Mouse (Mus musculus) erythroblast, adult 5-6 weeks (primary cell): ENCODE results near the gene Trim2. TPM values are rescaled to one million over a fixed set of nuclear protein-coding genes. Genes with fewer than 3 reads are reported as not detected.
A peak's percentile ranks its signal among the peaks of the same experiment; 100 is the strongest.

ENCODE experiments used
- ATAC-seq: replicated peaks from 2 replicates; pipeline ENCODE4 v1.8.0; 2016; ENCODE audit warnings: moderate number of reproducible peaks, mild to moderate bottlenecking, moderate TSS enrichment, inconsistent platforms; ENCODE audit not compliant: poor library complexity, low FRiP score, severe bottlenecking
- total RNA-seq, 2 experiments: library from RNA; stranded (forward) in 1 of 2; stranded (reverse) in 1 of 2; fragments of 150-400 nt in 1 of 2; fragments of 200-764, 138-1000 nt in 1 of 2; gene quantifications; 2 replicates each; pipeline versions ENCODE4 v1.2.3 to v1.2.4; 2015 to 2017; ENCODE audit warnings: low replicate concordance in 2 of 2

Gene Trim2
- total RNA-seq, 2 experiments from 2014 or later: 1.9 to 4.3 TPM

- no peak for ATAC-seq
These were observed 18.3 kb upstream of the Trim2 start for GRCm38 (mm10) chr3:84324967-84325441.

- ATAC-seq: no peak
These were observed 17.8 kb upstream of the Trim2 start for GRCm38 (mm10) chr3:84324478-84324877.

- no peak for ATAC-seq
These were observed 17.3 kb upstream of the Trim2 start for GRCm38 (mm10) chr3:84324000-84324399.

- no peak for ATAC-seq
These were observed 12.8 kb upstream of the Trim2 start for GRCm38 (mm10) chr3:84319504-84319903.

DNA sequence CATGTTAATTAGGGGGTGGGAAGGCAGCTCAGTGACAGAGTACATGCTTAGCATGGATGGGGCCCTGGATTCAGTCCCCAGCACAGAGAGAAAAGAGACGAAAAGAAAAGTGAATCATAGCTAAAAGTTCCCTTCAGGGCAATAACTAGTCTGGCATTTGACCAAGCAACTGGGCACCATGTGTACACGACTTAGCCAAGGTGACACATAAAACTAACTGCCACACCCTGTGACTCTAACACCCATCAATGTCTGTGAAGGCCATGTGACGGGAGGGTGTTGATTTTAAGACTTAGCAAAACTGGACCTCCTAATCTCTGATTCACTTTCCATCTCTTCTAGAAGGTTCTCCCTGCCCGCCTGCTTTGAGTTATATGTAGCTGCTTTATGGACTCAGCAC lies 12.2 kb upstream of the Trim2 start:
- ATAC-seq: no peak

DNA sequence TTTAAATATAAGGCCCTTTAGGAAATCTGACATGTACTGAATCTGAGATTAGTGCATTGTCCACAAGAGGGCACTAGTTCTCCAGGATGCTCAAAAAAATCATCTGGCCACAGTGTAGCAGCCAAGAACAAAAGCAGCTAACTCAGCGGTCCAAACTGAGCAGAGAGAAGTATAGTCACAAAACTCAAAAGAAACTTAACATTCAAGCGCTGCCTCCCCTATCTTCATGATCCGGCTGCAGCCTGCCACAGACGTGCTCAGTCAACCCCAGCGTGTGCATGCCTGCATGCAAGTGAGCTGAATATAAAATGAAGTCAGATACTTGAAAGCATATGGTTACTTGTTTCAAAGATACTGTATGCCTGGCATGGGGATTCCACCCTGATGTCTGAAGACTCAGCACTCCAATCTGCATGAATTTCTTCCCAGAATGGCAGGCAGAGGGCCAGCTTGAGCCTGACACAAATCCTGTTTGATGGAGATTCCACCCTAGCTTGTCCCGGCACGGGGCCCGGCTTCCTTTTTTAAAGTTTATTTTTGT lies 8.0 kb upstream of the Trim2 start:
- ATAC-seq: peak; percentile 47; the same call in 1 of the 2 replicates

GRCm38 (mm10) chr3:84313801-84314541 lies 7.3 kb upstream of the Trim2 start:
- no peak for ATAC-seq

- ATAC-seq: peak; percentile 73
These were observed 6.5 kb upstream of the Trim2 start for GRCm38 (mm10) chr3:84313003-84313800.

DNA sequence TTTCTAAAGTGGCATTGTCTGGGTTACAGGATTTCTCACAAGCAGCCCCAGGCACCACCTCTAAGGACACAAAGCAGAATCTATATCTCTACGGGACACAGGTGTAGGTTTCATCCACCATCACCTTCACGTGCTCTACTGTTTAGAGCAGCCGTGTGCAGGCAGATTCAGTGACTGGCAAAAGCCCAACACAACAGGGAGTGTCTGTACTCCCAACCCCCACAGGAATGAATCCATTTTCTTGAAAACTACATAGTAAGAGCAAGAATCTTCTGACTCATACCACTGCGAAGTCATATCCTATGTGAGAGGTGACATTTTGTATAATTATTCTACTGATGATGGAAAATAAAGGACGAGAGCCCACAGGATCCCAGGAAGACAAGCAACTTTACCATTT lies 5.6 kb upstream of the Trim2 start:
- no peak for ATAC-seq

DNA sequence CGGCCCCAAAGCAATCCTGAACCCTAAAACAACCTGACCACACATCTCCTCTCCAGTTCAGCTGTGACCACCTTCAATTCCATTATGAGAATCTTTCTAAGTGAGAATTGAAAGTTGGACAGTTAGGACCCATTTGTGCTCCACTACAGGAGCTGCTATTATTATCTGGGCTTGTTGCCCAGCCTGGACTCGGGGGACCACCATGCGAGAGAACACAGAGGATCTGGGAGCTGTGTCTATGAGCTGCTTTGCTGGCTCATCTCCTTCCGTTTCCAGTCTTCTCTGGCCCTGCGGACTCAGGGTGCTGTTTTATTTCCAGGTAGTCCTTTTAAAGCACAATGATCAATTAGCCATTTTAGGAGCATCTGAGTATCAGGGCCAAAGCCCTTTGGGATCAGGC lies 839 bp upstream of the Trim2 start:
- ATAC-seq: no peak

DNA sequence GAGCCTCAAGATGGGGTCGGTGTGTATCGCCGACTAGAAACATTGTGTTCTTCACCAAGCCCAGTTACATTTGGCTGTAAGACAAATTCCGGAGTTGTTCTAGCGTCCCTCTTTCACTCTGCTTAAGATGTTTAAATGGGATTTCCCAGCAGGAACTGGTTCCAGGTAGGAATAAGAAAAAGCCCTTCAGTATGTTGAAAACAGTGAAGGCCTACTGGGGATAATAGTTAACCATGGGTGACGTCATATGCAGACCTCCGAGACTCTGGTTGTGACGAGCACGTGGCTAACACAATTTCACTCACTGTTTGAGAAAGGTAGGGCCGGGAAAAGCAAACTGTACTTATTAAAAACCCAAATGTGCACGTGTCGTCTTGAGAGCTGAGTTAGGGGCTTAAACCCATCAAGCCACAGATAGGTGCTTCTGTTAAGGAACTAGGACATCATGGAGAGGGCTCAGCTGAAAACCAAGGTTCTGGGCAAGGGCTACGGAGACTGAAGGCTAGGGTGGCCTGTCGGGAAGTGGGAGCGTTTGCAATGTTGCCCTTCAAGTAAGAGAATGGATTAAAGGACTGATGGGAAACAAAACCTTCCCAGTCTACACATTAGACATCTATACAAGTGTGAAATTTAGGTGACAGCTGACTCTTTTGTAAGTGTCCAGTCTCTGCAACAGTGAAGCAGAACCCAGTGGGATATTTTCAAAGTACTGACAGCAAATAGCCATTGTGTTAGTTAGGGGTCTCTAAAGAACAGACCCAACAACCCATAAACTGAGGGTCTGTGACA lies 761 bp downstream of the Trim2 start:
- ATAC-seq: no peak

- no peak for ATAC-seq
These were observed 1.5 kb downstream of the Trim2 start for GRCm38 (mm10) chr3:84305010-84305692.

GRCm38 (mm10) chr3:84304339-84305009 lies 2.2 kb downstream of the Trim2 start:
- ATAC-seq: no peak

DNA sequence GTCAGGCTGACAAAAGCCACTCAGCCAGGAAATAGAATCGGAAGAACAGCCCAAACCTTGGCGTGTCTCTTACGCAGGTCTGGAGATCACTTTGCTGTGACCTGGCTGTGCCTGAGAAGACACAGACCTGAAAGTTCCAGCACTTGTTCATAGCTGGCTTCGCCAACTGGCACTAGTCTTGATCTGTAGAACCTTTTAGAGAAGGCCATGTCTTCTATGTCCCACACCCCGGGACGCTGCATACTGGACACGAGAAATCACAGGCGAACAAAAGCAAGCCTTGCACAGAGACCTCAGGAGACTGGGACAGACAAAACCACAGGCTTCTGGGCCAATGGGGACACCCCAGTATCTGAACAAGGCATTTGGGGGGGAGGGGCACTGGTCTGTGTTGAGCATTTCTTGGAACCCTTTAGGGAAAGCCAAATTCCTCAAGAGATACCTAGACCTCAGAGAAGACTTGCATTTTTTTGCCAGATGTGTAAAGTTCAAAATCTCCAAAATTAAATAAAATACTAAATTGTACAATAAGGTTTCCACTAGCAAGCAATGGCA lies 3.2 kb downstream of the Trim2 start:
- no peak for ATAC-seq

- no peak for ATAC-seq
These were observed 4.4 kb downstream of the Trim2 start for GRCm38 (mm10) chr3:84302273-84302672.

DNA sequence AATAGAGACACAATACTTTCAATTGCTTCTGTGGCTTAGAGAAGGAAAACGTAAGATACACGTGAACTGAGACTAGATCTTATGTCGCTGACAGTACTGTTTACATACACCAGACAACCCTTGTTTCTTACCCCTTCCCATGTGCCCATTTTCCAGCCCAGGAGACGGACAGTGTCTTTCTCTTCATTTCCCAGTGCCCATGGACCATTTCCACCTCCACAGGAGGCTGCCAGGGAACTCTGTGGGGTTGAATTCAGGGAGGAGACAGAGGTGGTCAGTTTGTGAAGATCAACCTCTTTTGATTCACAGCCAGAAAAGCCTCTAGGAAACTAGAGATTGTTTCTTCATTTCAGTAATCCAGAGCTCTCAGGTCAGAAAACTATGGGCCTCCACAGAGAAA lies 5.0 kb downstream of the Trim2 start:
- ATAC-seq: no peak

DNA sequence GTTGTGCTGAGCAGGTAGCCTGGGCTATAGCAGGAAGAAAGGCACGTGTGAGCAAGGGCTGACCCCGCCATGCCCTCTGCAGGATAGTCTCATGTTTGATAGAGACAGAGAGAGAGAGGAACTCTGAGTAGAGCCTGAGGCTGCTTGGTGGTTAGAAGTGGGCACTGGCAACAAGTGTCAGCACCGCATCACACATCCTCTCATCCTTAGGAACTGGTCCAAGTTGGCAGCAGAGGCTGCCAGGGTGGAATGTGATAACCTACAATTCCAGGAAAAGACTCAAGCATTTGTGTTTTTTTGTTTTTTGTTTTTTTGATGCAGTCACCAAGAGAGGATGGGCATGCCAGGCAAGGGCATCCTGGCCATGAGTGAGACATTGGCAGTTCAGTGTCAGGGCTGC lies 8.5 kb downstream of the Trim2 start:
- no peak for ATAC-seq

- ATAC-seq: no peak
These were observed 10.0 kb downstream of the Trim2 start for GRCm38 (mm10) chr3:84296676-84297075.

DNA sequence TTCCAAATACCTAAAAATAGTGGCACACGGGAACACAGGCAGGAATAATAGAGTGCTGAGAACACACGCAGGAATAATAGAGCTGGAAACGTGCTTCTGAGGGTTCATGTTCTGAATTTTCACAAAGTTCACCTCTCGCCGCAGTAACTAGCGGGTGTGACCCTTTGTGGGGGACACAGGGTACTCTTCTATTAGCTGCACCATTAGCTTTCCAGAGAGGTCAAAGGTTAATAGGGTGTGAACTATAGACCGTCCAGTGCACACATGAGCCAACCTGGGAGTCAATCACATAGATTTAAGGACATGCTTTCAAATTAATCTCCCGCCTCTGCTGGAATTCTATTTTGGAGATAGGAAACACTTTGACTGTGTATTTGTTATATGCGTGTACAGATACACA lies 11.9 kb downstream of the Trim2 start:
- no peak for ATAC-seq
